Mouse (Mus musculus): ENCODE results near the gene Ucp2. TPM values are rescaled to one million over a fixed set of nuclear protein-coding genes. Genes with fewer than 3 reads are reported as not detected.

The Ucp2 gene
- 722 and 766 TPM in 2 replicates for polyA plus RNA-seq (2015; fragmentation: Nextera tagmentation; extraction: Ambion mirVana)

DNA sequence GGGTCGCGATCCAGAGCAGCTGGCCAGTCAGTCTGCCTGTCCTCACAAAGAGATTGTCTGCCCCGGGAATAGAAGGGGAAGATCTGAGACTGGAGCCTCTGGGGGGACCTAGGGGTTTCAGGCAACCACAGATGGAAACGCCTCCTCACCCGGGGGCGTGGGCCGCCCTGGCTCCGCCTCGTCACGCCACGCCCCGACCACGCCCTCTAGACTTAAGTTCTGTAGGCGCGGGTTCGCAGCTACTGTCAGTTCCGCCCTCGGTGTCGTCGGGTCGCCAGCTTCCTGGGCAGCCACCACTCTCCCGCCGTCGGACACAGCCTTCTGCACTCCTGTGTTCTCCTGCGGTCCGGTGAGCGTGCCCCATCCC lies at the start of gene Ucp2:
Gene Ucp2, plus strand, starts transcription at position 221 of the 367 bp plus-strand sequence.
- H3K4me1 ChIP-seq (ENCODE audit: control insufficient read depth, low read depth, low read length): peaks cover 39% of the 10 kb centered on the region
- H3K4me3 ChIP-seq (ENCODE audit: low read depth, low read length): peak within 1 kb of the TSS; percentile 92
- peak; percentile 88 for ATAC-seq (ENCODE audit: low read depth)
- H3K4me2 ChIP-seq (ENCODE audit: low read depth, low read length): peak within 1 kb of the TSS; percentile 77
- peak within 1 kb of the TSS; percentile 93 for H3K27ac ChIP-seq (ENCODE audit: low read length)
- no peaks in the 10 kb centered on the region for H3K27me3 ChIP-seq (ENCODE audit: control insufficient read depth, insufficient read depth, low read depth, low read length)
- WGBS (ENCODE audit: insufficient replicate concordance): under 1% methylated on average over 27 of the region's 27 CpGs
- no peaks in the 10 kb centered on the region for H3K9me3 ChIP-seq (replicated peaks; ENCODE audit: control insufficient read depth, low read length)
- H3K9ac ChIP-seq (ENCODE audit: low read depth, low read length): peak within 1 kb of the TSS; percentile 97
- peaks cover 35% of the 10 kb centered on the region for H3K36me3 ChIP-seq (ENCODE audit: control insufficient read depth, insufficient read depth)

DNA sequence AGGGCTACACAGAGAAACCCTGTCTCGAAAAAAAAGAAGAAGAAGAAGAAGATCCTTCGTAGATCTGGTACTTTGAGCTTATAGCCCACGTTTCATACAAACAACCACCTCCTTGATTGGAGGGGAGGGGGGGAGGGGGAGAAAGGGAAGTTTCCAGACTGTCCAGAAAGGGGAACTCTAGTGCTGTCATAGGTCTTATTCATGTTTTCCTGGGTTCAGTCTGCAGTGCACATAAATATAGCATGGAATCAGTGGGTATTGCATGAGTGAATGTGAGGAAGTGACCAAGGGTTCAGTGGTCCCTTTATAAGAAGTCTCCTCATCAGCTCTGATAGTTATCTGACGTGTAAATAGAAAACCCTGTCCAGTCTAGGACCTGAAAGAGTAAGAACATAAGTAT lies 49.4 kb upstream of the Ucp2 start:
- WGBS (ENCODE audit: insufficient replicate concordance): 46% methylated on average over 4 of the region's 4 CpGs
- H3K4me3 ChIP-seq (ENCODE audit: low read depth, low read length): no peak overlapping the region
- H3K36me3 ChIP-seq (ENCODE audit: control insufficient read depth, insufficient read depth): peaks cover 22% of the 10 kb centered on the region
- no peaks in the 10 kb centered on the region for H3K4me1 ChIP-seq (ENCODE audit: control insufficient read depth, low read depth, low read length)
- no peaks in the 10 kb centered on the region for H3K9me3 ChIP-seq (replicated peaks; ENCODE audit: control insufficient read depth, low read length)
- no peak overlapping the region for H3K4me2 ChIP-seq (ENCODE audit: low read depth, low read length)
- ATAC-seq (ENCODE audit: low read depth): no peak
- no peak overlapping the region for H3K27ac ChIP-seq (ENCODE audit: low read length)
- no peak overlapping the region for H3K9ac ChIP-seq (ENCODE audit: low read depth, low read length)
- no peaks in the 10 kb centered on the region for H3K27me3 ChIP-seq (ENCODE audit: control insufficient read depth, insufficient read depth, low read depth, low read length)

DNA sequence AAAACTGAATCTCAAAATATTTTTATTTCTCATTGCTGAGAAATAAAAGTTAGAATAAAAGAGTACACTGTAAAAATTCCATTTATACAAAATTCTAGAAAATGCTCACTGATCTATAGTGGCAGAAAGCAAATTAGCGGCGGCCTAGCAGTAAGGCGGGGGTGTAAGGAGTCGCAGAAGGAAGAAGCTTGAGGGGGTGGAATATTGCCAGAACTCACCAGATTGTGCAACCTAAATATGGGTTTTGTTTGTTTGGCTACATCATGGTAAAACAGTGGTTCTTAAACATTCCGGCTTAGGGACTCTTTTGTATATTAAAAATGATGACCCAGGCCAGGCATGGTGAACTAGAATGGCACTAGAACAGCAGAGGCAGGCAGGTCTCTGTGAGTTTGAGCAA lies 46.9 kb upstream of the Ucp2 start:
- H3K4me2 ChIP-seq (ENCODE audit: low read depth, low read length): no peak overlapping the region
- no peaks in the 10 kb centered on the region for H3K27me3 ChIP-seq (ENCODE audit: control insufficient read depth, insufficient read depth, low read depth, low read length)
- no peak overlapping the region for H3K27ac ChIP-seq (ENCODE audit: low read length)
- H3K4me3 ChIP-seq (ENCODE audit: low read depth, low read length): no peak overlapping the region
- H3K36me3 ChIP-seq (ENCODE audit: control insufficient read depth, insufficient read depth): peaks cover 22% of the 10 kb centered on the region
- H3K4me1 ChIP-seq (ENCODE audit: control insufficient read depth, low read depth, low read length): no peaks in the 10 kb centered on the region
- no peaks in the 10 kb centered on the region for H3K9me3 ChIP-seq (replicated peaks; ENCODE audit: control insufficient read depth, low read length)
- no peak overlapping the region for H3K9ac ChIP-seq (ENCODE audit: low read depth, low read length)
- ATAC-seq (ENCODE audit: low read depth): no peak
- 96% methylated on average over 5 of the region's 5 CpGs for WGBS (ENCODE audit: insufficient replicate concordance)

DNA sequence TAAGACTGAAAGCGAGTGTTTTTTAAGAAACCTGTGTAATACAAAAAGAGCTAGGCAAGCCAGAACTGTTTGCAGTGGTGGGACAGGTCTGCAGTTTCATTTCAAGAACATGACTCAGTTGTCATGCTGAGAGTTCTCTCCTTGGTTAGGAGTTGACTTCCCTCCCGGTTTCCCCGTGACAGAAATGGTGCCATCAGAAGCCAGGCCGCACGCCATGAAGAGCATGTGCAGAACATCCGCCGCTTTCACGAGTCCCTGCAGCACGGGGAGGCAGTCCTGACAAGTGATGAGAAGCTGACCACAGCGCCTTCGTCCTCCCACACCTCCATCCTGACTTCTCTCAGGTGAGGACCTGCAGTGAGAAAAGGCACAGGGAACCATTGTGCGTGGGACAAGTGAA lies 44.6 kb upstream of the Ucp2 start:
- 93% methylated on average over 12 of the region's 12 CpGs for WGBS (ENCODE audit: insufficient replicate concordance)
- Histone ChIP-seq H3K27ac (ENCODE audit: low read length) (no peak overlapping the region), H3K9me3 (replicated peaks; ENCODE audit: control insufficient read depth, low read length) (no peaks in the 10 kb centered on the region), H3K9ac (ENCODE audit: low read depth, low read length) (no peak overlapping the region), H3K36me3 (ENCODE audit: control insufficient read depth, insufficient read depth) (peaks cover 33% of the 10 kb centered on the region), H3K4me2 (ENCODE audit: low read depth, low read length) (no peak overlapping the region), H3K4me3 (ENCODE audit: low read depth, low read length) (no peak overlapping the region), H3K4me1 (ENCODE audit: control insufficient read depth, low read depth, low read length) (no peaks in the 10 kb centered on the region), H3K27me3 (ENCODE audit: control insufficient read depth, insufficient read depth, low read depth, low read length) (no peaks in the 10 kb centered on the region)
- no peak for ATAC-seq (ENCODE audit: low read depth)

DNA sequence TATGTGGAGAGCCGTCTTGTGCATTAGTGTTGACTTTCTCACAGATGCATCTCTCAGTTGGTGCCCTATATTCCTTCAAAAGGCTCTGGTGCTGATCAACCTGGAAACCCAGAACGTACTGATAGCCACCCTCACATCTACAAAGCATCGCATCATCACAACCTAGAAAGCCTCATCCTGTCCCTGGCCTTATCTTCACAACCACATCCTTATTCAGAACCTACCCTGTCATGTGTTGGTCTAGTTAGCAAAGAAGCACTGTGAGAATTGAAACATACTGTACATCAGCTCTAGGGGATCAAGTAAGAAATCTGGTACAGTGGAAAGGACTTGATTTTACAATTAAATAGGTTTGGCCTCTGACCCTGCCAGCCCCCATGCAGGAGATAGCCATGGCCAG lies 44.2 kb upstream of the Ucp2 start:
- no peaks in the 10 kb centered on the region for H3K27me3 ChIP-seq (ENCODE audit: control insufficient read depth, insufficient read depth, low read depth, low read length)
- H3K9me3 ChIP-seq (replicated peaks; ENCODE audit: control insufficient read depth, low read length): no peaks in the 10 kb centered on the region
- H3K4me2 ChIP-seq (ENCODE audit: low read depth, low read length): no peak overlapping the region
- WGBS (ENCODE audit: insufficient replicate concordance): 38% methylated on average over 3 of the region's 3 CpGs
- H3K27ac ChIP-seq (ENCODE audit: low read length): no peak overlapping the region
- H3K4me3 ChIP-seq (ENCODE audit: low read depth, low read length): no peak overlapping the region
- no peak overlapping the region for H3K9ac ChIP-seq (ENCODE audit: low read depth, low read length)
- peaks cover 33% of the 10 kb centered on the region for H3K36me3 ChIP-seq (ENCODE audit: control insufficient read depth, insufficient read depth)
- no peak for ATAC-seq (ENCODE audit: low read depth)
- no peaks in the 10 kb centered on the region for H3K4me1 ChIP-seq (ENCODE audit: control insufficient read depth, low read depth, low read length)

DNA sequence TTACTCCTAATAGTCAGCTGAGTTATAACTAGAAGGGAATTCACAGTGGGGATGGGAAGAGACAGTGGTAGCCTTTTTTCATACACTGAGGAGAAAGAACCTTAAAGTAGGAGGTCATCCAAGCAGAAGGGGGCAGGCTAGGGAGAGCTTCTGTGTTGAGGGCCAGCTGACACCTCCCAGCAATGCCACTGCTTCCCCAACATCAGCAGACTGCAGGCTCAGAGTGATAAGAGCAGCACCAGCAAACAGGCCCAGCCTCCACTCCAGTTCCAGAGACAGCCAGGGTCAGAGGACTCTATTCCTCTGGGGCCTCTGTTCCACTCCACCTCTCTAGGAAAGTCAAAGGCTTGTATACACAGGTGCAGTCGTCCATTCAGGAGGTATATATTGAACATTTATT lies 35.0 kb upstream of the Ucp2 start:
- Histone ChIP-seq H3K9ac (ENCODE audit: low read depth, low read length) (peak overlapping the region; percentile 45), H3K4me1 (ENCODE audit: control insufficient read depth, low read depth, low read length) (peaks cover 49% of the 10 kb centered on the region), H3K27ac (ENCODE audit: low read length) (peak overlapping the region; percentile 88), H3K27me3 (ENCODE audit: control insufficient read depth, insufficient read depth, low read depth, low read length) (no peaks in the 10 kb centered on the region), H3K9me3 (replicated peaks; ENCODE audit: control insufficient read depth, low read length) (no peaks in the 10 kb centered on the region), H3K36me3 (ENCODE audit: control insufficient read depth, insufficient read depth) (peaks cover 21% of the 10 kb centered on the region), H3K4me3 (ENCODE audit: low read depth, low read length) (no peak overlapping the region), H3K4me2 (ENCODE audit: low read depth, low read length) (peak overlapping the region; percentile 14; the same call in 1 of the 2 replicates)
- ATAC-seq (ENCODE audit: low read depth): peak; percentile 91
- 18% methylated on average over 1 of the region's 1 CpGs for WGBS (ENCODE audit: insufficient replicate concordance)

DNA sequence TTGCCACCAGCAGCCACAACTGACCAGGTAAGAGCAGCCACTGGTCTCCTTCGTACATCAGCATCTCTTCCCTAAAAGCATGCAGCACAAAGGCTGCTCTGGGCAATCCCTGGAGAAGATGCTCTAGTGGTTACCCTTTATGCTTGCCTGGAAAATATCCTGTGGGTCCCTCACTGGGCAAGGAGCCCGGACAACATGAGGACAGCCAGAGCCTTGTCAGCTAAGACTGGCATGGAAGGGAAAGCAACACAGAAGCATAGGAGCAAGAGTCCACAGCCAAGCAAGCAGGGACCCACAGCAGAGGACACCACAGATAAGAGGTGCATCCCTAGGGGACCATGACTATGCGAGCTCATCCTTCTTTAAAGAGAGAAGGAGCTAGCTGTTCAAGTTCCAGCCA lies 33.3 kb upstream of the Ucp2 start:
- Histone ChIP-seq H3K27me3 (ENCODE audit: control insufficient read depth, insufficient read depth, low read depth, low read length) (no peaks in the 10 kb centered on the region), H3K27ac (ENCODE audit: low read length) (peak overlapping the region; percentile 88), H3K4me3 (ENCODE audit: low read depth, low read length) (no peak overlapping the region), H3K4me2 (ENCODE audit: low read depth, low read length) (no peak overlapping the region), H3K4me1 (ENCODE audit: control insufficient read depth, low read depth, low read length) (peaks cover 66% of the 10 kb centered on the region), H3K9ac (ENCODE audit: low read depth, low read length) (peak overlapping the region; percentile 19; the same call in 1 of the 2 replicates), H3K36me3 (ENCODE audit: control insufficient read depth, insufficient read depth) (peaks cover 24% of the 10 kb centered on the region), H3K9me3 (replicated peaks; ENCODE audit: control insufficient read depth, low read length) (no peaks in the 10 kb centered on the region)
- ATAC-seq (ENCODE audit: low read depth): no peak
- WGBS (ENCODE audit: insufficient replicate concordance): 81% methylated on average over 3 of the region's 3 CpGs

DNA sequence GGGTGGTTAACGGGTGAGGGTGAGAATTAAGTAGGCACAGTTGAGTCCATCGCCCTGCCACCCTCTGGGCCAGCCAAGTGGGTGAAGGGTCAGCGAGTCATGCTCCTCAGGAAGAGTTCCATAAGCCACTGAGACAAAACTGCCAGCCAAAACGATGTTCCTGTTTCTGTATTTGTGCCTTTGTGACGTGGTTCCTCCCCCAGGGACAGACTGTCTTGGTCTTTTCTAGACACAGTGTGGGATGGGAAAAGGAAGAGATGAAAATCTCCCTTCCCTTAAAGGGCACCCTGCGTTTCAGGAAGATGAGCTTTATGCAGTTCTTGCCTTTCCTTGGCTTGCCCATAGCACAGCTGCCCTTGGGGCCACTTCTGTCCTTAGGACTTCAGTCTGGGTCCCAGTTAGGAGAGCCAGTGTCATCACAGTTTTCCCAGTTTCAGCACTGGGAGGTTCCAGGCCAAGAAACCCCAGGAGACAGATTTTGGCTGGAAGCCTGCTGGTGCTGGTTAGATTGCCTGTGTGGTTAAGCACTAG lies 31.5 kb upstream of the Ucp2 start:
- H3K27me3 ChIP-seq (ENCODE audit: control insufficient read depth, insufficient read depth, low read depth, low read length): no peaks in the 10 kb centered on the region
- peaks cover 81% of the 10 kb centered on the region for H3K4me1 ChIP-seq (ENCODE audit: control insufficient read depth, low read depth, low read length)
- H3K4me2 ChIP-seq (ENCODE audit: low read depth, low read length): 0 out of 2 replicates have a peak overlapping the region, but pooled peaks have one; percentile 50
- H3K36me3 ChIP-seq (ENCODE audit: control insufficient read depth, insufficient read depth): peaks cover 10% of the 10 kb centered on the region
- ATAC-seq (ENCODE audit: low read depth): no peak
- peak overlapping the region; percentile 3; the same call in 1 of the 2 replicates for H3K9ac ChIP-seq (ENCODE audit: low read depth, low read length)
- no peaks in the 10 kb centered on the region for H3K9me3 ChIP-seq (replicated peaks; ENCODE audit: control insufficient read depth, low read length)
- WGBS (ENCODE audit: insufficient replicate concordance): 63% methylated on average over 6 of the region's 6 CpGs
- peak overlapping the region; percentile 100 for H3K27ac ChIP-seq (ENCODE audit: low read length)
- no peak overlapping the region for H3K4me3 ChIP-seq (ENCODE audit: low read depth, low read length)

DNA sequence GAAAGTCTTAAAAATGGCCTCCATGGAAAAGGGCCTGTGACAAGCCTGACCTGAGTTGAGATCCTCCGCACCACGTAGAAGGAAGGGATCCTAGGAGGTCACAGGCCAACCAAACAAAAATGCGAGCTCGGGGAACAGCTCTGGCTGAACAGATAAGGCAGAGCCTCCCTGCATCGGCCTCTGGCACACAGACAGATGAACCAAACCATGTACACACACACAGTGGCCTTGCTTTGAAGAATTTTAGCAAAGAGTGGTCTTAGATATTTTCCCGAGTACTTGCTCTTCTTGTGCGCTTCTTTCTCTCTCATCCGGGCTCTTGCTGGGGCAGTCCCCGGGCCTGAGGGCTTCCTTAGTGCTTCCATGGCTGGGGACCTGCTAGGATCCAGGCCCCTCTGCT lies 29.9 kb upstream of the Ucp2 start:
- 16% methylated on average over 9 of the region's 9 CpGs for WGBS (ENCODE audit: insufficient replicate concordance)
- peak overlapping the region; percentile 70 for H3K4me3 ChIP-seq (ENCODE audit: low read depth, low read length)
- peak overlapping the region; percentile 100 for H3K27ac ChIP-seq (ENCODE audit: low read length)
- H3K27me3 ChIP-seq (ENCODE audit: control insufficient read depth, insufficient read depth, low read depth, low read length): no peaks in the 10 kb centered on the region
- H3K36me3 ChIP-seq (ENCODE audit: control insufficient read depth, insufficient read depth): peaks cover 6% of the 10 kb centered on the region; the same call in 1 of the 2 replicates
- peak overlapping the region; percentile 88 for H3K9ac ChIP-seq (ENCODE audit: low read depth, low read length)
- ATAC-seq (ENCODE audit: low read depth): peak; percentile 43
- peak overlapping the region; percentile 74 for H3K4me2 ChIP-seq (ENCODE audit: low read depth, low read length)
- no peaks in the 10 kb centered on the region for H3K9me3 ChIP-seq (replicated peaks; ENCODE audit: control insufficient read depth, low read length)
- peaks cover 83% of the 10 kb centered on the region for H3K4me1 ChIP-seq (ENCODE audit: control insufficient read depth, low read depth, low read length)

All from liver, embryonic 16.5 days (tissue).